Mouse (Mus musculus) hindbrain, embryonic 10.5 days (tissue): ENCODE measurements around the gene Hoxc5. TPM values are rescaled to one million over a fixed set of nuclear protein-coding genes. Genes with fewer than 3 reads are reported as not detected.

ENCODE experiments used
- DNase-seq: peaks from one replicate; pipeline ENCODE4 v3.0.0-alpha.2; 2017; ENCODE audit warnings: low spot score
- H3K27ac ChIP-seq: fragments of 300-500 bp; sonication (generic); 2 replicates; pipeline ENCODE4 v1.5.1; 2016; ENCODE audit warnings: mild to moderate bottlenecking, moderate library complexity
- H3K27me3 ChIP-seq: fragments of 300-500 bp; sonication (generic); 2 replicates; pipeline ENCODE4 v1.6.1; 2016; ENCODE audit warnings: mild to moderate bottlenecking; ENCODE audit not compliant: poor library complexity, insufficient read depth, severe bottlenecking
- H3K36me3 ChIP-seq: fragments of 300-500 bp; sonication (generic); 2 replicates; pipeline ENCODE4 v1.6.1; 2016; ENCODE audit warnings: mild to moderate bottlenecking, moderate library complexity
- H3K4me1 ChIP-seq: fragments of 300-500 bp; sonication (generic); replicated peaks from 2 replicates; pipeline ENCODE4 v1.6.1; 2016; ENCODE audit warnings: mild to moderate bottlenecking
- H3K4me3 ChIP-seq: fragments of 300-500 bp; sonication (generic); 2 replicates; pipeline ENCODE4 v1.5.1; 2016; ENCODE audit warnings: mild to moderate bottlenecking, moderate library complexity
- H3K9me3 ChIP-seq: fragments of 300-500 bp; sonication (generic); 2 replicates; pipeline ENCODE4 v1.6.1; 2016; ENCODE audit warnings: mild to moderate bottlenecking, moderate library complexity
- WGBS: fragments of 180-500 bp; shearing (Covaris S2); methylation state at CpG from one replicate; pipeline ENCODE4 v1.1.7; 2016; 5-methylcytosine and 5-hydroxymethylcytosine counted together
- polyA plus RNA-seq: library from polyadenylated mRNA; unstranded; fragments of >200 nt; fragmentation: Nextera tagmentation; extraction: Ambion mirVana; gene quantifications from 2 replicates; pipeline ENCODE4 v1.2.1, GENCODE M21; 2016

Gene Hoxc5
- polyA plus RNA-seq, 1 experiment from 2014 or later = 10.8 TPM

DNA sequence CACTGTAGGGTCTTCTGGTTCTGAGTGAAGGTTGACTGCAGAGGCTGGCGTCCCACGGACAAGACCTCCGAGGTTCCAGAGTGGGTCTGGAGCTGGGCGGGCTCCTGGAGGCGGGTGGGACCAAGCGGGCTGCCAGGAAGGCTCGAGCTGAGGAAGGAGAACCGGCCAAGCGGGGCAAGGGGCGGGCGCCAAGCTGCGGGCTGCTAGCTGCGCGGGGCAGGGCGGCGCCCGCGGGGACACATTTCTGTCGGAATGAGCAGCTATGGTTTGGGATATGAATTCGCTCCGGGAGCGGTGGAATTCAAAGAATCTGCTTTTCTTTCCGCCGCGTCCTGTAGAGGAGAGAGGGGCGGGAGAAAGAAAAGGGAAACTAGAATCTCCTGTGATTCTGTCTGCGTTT lies 32.3 kb upstream of the Hoxc5 start:
- Histone ChIP-seq H3K27ac (no peak overlapping the region), H3K36me3 (no peaks in the 10 kb centered on the region), H3K4me3 (no peak overlapping the region), H3K4me1 (peaks cover 5% of the 10 kb centered on the region; the same call in 1 of the 2 replicates), H3K9me3 (no peaks in the 10 kb centered on the region), H3K27me3 (peaks cover 100% of the 10 kb centered on the region)
- DNase-seq = peak; percentile 64
- WGBS = under 1% methylated on average over 27 of the region's 27 CpGs

DNA sequence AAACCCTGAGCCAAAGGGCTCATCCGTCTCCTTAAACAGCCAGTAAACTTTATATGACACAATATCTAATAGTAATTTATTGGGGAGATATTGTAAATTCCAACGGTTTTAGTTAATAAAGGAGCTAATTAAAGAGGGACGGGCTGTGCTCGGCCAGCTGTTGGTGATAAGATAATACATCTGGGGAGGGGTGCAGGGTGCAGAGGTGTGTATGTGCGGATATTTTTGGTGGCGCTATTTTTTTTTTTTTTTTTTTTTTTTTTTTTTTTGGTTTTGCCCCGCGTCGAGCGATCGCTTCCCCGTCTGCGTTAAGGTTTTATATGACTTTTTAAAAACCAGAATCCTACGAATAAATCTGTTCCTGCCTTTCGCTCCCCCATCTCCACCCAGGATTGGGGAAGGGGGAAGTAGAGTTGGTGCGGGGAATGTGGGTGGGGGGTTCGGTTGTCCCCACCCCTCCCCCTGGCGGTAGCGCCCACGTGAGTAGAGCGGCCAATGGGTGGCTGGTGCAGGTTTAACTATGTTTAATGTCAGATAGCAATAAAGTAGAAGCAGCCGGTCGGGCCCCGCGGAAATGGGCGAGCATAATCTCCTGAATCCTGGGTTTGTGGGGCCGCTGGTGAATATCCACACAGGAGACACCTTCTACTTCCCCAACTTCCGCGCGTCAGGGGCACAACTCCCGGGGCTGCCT lies 30.8 kb upstream of the Hoxc5 start, which contains the start of gene Hoxc12:
Gene Hoxc12, plus strand, starts transcription at position 479 of the 694 bp plus-strand sequence.
- no peak for DNase-seq
- peaks cover 5% of the 10 kb centered on the region; the same call in 1 of the 2 replicates for H3K4me1 ChIP-seq
- WGBS = 2% methylated on average over 31 of the region's 31 CpGs
- no peaks in the 10 kb centered on the region for H3K9me3 ChIP-seq
- no peaks in the 10 kb centered on the region for H3K36me3 ChIP-seq
- H3K4me3 ChIP-seq = no peak within 1 kb of the TSS
- peaks cover 100% of the 10 kb centered on the region for H3K27me3 ChIP-seq
- H3K27ac ChIP-seq = no peak within 1 kb of the TSS

DNA sequence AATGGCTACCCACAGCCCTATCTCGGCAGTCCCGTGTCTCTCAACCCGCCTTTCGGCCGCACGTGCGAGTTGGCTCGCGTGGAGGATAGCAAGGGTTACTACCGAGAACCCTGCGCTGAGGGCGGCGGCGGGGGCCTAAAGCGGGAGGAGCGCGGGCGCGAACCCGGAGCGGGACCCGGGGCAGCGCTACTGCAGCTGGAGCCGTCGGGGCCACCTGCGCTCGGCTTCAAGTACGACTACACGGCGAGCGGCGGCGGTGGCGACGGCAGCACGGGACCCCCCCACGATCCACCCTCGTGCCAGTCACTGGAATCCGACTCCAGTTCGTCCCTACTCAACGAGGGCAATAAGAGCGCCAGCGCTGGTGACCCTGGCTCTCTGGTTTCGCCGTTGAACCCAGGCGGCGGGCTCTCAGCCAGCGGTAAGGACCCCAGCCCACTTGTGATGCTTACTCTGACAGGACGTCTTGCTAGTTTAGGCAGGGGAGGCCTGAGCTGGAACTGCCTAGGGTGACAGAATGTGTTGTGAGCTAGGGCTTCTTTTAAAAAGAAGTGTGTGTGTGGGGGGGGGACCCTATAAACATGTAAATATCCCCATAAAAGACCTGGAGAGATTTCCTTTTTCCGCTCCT lies 30.1 kb upstream of the Hoxc5 start:
- no peak overlapping the region for H3K4me3 ChIP-seq
- peaks cover 5% of the 10 kb centered on the region; the same call in 1 of the 2 replicates for H3K4me1 ChIP-seq
- no peaks in the 10 kb centered on the region for H3K9me3 ChIP-seq
- WGBS = 1% methylated on average over 50 of the region's 50 CpGs
- H3K27ac ChIP-seq = no peak overlapping the region
- H3K36me3 ChIP-seq = no peaks in the 10 kb centered on the region
- peaks cover 100% of the 10 kb centered on the region for H3K27me3 ChIP-seq
- peak; percentile 60 for DNase-seq

DNA sequence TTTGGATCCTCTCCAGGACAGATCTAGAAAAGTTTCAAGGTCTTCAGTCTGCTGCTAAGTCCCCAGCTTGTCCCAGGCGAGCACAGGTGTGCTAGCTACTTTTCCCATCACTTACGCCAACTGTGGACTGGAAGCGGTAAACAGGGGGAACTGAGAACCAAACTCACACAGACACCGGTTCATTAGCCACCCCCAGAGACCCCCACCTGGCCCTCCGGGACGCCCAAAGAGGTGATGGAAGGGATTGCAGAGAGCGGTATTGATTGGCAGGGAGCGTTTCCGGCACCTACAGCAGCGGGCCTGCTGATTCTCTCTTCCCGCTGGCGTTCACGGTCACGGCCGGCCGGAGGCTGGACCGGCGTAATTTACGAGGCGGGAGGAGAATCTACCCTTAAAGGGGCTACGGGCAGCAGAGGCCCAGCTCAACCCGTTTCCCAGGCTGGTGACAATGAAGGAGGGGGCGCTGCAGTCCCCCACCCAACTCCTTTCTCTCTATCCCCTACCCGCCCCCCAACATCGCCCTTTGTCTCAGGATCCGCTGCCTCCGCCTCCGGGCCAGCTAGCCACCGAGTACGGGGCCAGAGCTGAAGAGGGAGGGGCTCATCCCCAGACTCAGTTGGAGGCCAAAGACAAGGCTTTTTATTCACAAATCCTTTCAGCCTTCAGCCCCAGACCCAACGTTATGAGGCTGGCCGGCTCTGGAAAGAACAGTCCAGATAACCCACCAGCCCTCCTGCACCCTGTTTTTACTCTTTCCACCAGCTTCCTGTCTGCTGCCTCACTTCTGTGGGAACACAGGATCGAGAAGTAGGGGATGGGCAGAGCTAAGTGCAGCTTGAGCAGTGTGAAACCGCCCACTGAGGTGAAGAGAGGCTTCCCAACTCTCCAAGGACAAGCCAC lies 27.7 kb upstream of the Hoxc5 start:
- peaks cover 100% of the 10 kb centered on the region for H3K27me3 ChIP-seq
- H3K36me3 ChIP-seq = no peaks in the 10 kb centered on the region
- no peak for DNase-seq
- no peak overlapping the region for H3K27ac ChIP-seq
- peaks cover 11% of the 10 kb centered on the region; the same call in 1 of the 2 replicates for H3K4me1 ChIP-seq
- H3K4me3 ChIP-seq = no peak overlapping the region
- no peaks in the 10 kb centered on the region for H3K9me3 ChIP-seq
- WGBS = 1% methylated on average over 34 of the region's 34 CpGs

DNA sequence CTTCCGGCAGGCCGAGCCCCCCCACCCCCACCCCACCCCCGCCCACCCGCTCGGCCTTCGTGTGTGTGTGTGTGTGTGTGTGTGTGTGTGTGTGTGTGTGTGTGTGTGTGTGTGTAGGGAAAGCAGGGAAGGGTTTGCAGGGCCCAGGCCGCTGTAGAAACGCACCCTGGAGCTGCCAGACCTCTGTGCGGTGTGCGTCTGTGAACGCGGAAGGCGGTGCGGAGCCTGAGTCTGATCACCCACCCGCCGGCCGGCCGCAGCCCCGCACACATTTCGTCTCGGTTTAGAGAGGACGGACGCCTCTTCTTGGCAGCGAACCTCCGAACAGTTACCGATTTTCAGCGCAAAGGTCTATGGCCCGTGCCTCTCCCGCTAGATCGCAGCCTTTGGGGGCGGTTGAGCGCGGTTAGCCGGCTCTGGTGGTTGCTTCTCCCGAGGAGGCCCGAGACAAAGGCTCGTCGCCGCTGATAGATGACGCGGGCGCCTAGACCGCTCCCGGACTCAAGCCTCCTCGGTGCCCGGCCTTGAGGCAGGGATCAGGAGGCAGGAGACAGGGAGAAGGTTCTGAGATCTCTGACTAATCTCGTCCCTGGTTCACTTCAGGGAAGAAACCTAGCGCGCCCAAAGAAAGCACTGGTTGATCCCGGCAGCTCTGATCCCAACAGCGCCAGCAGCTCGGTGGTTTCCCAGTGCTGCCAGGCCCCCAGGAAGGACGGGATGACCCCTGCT lies 24.3 kb upstream of the Hoxc5 start:
- H3K4me1 ChIP-seq = peaks cover 11% of the 10 kb centered on the region; the same call in 1 of the 2 replicates
- H3K27me3 ChIP-seq = peaks cover 100% of the 10 kb centered on the region
- no peaks in the 10 kb centered on the region for H3K9me3 ChIP-seq
- no peak overlapping the region for H3K27ac ChIP-seq
- H3K36me3 ChIP-seq = no peaks in the 10 kb centered on the region
- under 1% methylated on average over 53 of the region's 53 CpGs for WGBS
- peak; percentile 62 for DNase-seq
- H3K4me3 ChIP-seq = peak overlapping the region; percentile 32

DNA sequence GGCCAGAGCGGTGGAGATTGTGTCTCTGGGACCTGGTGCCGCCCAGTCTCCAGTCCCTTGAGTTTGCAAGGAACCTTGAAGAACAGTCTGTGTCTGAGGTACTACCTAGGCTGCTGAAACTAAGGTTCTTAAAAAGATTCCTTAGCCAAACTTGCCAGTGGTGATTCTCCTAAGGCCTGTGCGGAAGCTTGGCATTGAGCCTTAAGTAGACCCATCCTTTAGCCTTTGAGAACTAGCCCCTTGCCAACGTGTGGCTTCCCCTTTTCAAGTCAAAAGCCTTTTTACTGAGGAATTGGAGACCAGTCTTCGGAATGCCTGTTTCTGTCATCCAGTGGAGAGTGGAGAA lies 23.8 kb upstream of the Hoxc5 start:
- WGBS = 2% methylated on average over 5 of the region's 5 CpGs
- H3K36me3 ChIP-seq = no peaks in the 10 kb centered on the region

DNA sequence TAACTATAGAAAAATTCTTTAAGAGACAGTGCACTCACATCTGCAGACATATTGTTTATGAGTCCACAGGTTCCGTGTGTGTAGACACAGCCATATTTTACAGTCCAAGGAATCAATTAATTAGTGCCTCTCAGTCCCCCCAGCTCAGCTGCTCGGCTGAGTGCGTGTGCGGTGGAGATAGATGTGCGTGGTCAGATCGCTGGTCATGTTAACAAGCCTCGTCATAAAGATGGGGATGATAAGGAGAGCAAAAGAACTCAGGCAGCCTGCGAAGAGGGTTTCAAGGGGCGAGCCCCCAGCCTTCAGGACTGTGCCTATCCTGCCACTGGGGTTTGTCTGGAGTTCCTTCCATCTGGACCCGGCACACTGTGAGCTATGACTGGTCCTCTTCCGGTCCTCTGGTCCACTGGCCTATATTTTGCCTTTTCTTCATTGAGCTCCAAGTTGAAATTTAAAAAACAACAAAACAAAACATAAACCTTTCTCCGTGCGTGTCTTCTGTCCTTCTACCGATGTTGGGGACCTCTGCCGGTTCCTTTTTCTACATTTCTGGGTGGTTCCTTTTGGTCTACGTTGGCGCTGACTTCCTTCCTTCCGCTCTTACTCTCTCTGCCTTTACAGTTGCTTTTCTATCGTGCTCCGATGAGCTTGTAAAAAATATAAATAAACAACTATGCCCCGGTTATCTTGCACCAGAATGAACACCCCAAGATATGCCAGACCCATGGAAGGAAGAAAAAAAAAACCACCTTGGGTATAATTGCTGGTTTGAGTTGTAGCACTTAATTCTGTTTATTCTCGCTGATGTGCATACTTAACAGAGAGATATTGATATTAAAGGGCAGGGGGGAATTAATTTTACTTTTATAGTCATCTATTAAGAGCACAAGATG lies 21.8 kb upstream of the Hoxc5 start:
- Histone ChIP-seq H3K4me1 (peaks cover 6% of the 10 kb centered on the region; the same call in 1 of the 2 replicates), H3K36me3 (no peaks in the 10 kb centered on the region), H3K27me3 (peaks cover 100% of the 10 kb centered on the region), H3K27ac (no peak overlapping the region), H3K4me3 (no peak overlapping the region), H3K9me3 (no peaks in the 10 kb centered on the region)
- DNase-seq = no peak
- WGBS = 9% methylated on average over 22 of the region's 22 CpGs

More for the DNA sequence above, 23.8 kb upstream of the Hoxc5 start:
- DNase-seq = no peak
- H3K4me1 ChIP-seq = peaks cover 11% of the 10 kb centered on the region; the same call in 1 of the 2 replicates
- H3K27ac ChIP-seq = no peak overlapping the region
- peaks cover 100% of the 10 kb centered on the region for H3K27me3 ChIP-seq
- no peak overlapping the region for H3K4me3 ChIP-seq
- no peaks in the 10 kb centered on the region for H3K9me3 ChIP-seq

DNA sequence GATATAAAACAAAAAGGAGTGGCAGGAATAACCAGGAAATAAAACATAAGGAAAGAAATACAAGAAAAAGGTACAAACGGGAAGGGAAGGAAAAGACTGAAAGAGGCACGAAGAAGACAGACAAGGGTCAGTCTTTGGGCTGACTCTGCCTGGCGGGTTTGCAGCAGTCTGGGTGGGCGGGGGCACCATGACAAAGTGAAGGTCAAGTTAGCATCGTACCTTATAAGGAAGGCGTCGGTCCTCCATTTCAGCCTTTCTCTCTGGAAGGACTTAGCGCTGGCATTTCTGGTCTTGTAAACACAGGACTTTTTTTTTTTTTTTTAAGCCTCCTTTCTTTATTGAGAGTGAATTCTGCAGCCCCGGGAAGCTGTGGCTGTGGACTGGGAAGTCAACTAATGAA lies 20.0 kb upstream of the Hoxc5 start:
- Histone ChIP-seq H3K4me1 (peaks cover 6% of the 10 kb centered on the region; the same call in 1 of the 2 replicates), H3K9me3 (no peaks in the 10 kb centered on the region), H3K27me3 (peaks cover 100% of the 10 kb centered on the region), H3K4me3 (no peak overlapping the region), H3K27ac (no peak overlapping the region), H3K36me3 (no peaks in the 10 kb centered on the region)
- 3% methylated on average over 9 of the region's 9 CpGs for WGBS
- no peak for DNase-seq

DNA sequence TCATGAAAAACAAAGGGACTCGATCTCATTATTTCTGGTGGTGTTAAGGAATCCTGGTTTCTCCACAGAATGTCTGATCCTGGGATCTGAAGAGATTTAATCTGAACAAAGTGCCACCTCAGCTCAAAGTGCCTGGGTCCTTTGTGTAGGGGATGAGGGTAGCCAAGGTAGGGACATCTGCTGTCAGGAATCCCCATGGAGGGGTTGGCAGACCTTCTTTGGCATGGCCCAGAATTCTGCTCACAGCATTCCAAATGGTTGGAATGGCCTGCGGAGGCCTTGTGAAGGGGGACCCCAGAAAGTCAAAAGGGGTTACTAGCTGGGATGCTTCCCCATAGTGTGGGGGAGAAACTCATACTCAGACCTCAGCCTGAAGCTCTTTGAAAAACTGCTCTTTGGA lies 18.4 kb upstream of the Hoxc5 start:
- H3K36me3 ChIP-seq = no peaks in the 10 kb centered on the region

DNA sequence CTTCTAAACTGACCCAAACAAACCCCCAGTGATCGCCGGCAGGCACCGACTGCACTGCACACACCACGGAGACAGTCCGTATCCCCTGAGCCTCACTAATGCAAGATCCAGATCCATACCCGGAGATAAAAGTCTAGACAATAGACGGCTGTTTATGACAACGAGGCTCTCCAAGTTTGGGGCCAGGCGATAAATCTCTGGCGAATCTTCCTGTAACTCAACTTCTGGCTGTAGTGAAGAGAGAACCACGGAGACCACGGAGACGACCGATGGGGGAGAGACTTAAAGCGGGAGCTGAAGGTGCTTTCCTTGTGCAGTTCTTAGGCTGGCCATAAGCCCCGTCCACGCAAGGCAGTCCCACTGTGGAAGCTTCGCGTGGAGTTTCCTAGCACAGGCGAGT lies 17.5 kb upstream of the Hoxc5 start:
- H3K9me3 ChIP-seq = no peaks in the 10 kb centered on the region
- H3K4me1 ChIP-seq = no peaks in the 10 kb centered on the region
- H3K36me3 ChIP-seq = no peaks in the 10 kb centered on the region
- WGBS = 3% methylated on average over 20 of the region's 20 CpGs
- H3K27ac ChIP-seq = no peak overlapping the region
- DNase-seq = peak; percentile 41
- no peak overlapping the region for H3K4me3 ChIP-seq
- peaks cover 100% of the 10 kb centered on the region for H3K27me3 ChIP-seq

More for the DNA sequence above, 18.4 kb upstream of the Hoxc5 start:
- DNase-seq = no peak
- no peaks in the 10 kb centered on the region for H3K9me3 ChIP-seq
- H3K27me3 ChIP-seq = peaks cover 100% of the 10 kb centered on the region
- H3K27ac ChIP-seq = no peak overlapping the region
- no peak overlapping the region for H3K4me3 ChIP-seq
- no peaks in the 10 kb centered on the region for H3K4me1 ChIP-seq
- WGBS = 14% methylated on average over 2 of the region's 2 CpGs

DNA sequence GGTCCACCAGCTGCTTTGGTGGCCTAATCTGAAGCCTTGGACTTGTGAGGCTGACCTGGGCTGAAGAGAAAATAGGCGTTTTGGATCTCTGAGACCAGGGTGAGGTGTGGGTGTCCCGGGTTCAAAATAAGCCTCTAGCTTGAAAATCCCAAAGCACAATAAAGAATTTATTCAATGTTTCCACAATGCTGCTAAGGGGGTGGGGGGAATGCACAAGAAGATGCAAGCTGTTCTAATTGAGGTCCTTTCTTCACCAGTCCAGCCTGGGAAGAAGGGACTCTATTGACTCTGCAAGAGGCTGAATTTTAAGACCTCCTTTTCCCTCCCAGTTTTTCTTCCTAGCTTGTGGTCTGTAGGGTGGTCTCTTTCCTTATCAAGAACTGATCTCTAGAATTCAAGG lies 16.4 kb upstream of the Hoxc5 start:
- Histone ChIP-seq H3K27ac (no peak overlapping the region), H3K9me3 (no peaks in the 10 kb centered on the region), H3K27me3 (peaks cover 100% of the 10 kb centered on the region), H3K4me3 (no peak overlapping the region), H3K4me1 (no peaks in the 10 kb centered on the region; the same call in 1 of the 2 replicates), H3K36me3 (no peaks in the 10 kb centered on the region)
- WGBS = 13% methylated on average over 2 of the region's 2 CpGs
- no peak for DNase-seq
